Mouse (Mus musculus): ENCODE data around the gene Mmd.

Mmd gene

GRCm38 (mm10) chr11:90249025-90249650 is at the start of gene Mmd:
Gene Mmd (plus strand): TSS chr11:90249456.
- DNase-seq = peak; percentile 98

- no peak for DNase-seq
Measured at GRCm38 (mm10) chr11:90200826-90201225, 48.4 kb upstream of the Mmd start.

GRCm38 (mm10) chr11:90214246-90214645 is 35.0 kb upstream of the Mmd start:
- no peak for DNase-seq

- DNase-seq = no peak
Measured at GRCm38 (mm10) chr11:90220022-90220645, 29.1 kb upstream of the Mmd start.

GRCm38 (mm10) chr11:90220750-90221149 is 28.5 kb upstream of the Mmd start:
- no peak for DNase-seq

DNA sequence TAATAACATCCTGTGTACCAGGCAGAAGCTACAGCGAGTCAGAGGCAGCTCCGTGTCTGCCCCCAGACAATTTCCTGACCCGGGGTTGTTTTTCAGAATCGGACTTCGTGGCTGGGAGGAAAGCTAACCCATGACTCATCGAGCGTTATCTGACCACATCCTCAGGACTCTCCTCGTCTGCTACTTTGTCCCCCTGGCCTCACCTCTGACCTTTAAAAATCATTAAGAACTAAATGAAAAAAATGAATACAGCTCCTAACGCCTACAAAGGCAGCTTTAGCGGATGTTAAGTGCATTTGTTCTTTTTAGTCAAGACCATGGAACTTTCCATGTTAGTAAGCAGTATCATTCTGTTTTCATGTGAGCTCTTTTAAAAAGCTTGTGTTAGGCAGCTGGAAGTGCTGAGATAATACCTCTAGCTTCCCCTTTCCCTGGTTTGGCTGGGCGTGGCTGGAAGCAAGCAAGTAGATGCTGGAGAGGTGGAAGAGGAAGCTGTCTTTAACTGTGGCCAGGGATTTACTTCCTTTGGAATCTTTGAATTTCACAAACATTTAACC is 24.3 kb upstream of the Mmd start:
- DNase-seq = peak; percentile 41

DNA sequence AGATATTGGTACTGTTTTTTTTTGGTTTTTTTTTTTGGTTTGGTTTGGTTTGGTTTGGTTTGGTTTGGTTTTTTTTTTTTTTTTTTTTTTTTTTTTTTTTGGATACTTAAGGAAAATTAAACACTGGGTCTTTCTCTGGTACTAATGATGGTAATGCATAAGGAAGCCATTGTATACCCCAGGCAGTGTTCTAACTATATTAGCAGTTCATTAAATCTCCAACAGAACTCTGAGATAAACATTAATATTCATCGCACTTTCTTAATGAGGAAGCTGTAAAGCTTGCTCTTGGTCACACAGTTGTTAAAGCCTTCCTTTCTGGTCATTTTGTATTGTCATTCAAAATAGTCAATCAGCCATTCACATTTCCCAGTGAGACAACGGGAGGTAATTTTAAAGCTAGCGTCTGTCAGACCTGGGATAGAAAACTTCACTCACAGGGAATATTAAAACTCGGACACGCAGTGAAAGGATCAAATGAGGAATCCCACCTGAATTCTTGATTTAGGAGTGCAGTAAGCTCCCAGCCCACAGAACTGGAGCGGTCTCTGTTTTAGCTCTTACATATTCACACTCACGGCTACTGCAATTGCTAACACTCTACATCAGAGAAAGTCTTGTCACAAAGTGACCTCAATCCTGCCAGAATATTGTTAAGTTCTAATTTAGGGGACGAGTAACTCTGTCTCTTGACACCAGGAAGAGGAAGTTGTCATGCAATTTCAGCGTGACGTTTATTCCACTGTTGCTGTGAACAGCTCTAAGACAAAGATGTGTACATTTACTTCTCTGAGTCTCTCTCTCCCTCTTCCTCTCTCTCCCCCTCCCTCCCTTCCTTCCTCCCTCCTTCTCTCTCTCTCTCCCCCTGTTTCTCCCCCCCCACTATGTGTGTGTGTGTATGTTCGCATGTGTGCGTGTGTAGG is 22.0 kb upstream of the Mmd start:
- DNase-seq = no peak

- DNase-seq = no peak
Measured at GRCm38 (mm10) chr11:90228251-90228949, 20.9 kb upstream of the Mmd start.

DNA sequence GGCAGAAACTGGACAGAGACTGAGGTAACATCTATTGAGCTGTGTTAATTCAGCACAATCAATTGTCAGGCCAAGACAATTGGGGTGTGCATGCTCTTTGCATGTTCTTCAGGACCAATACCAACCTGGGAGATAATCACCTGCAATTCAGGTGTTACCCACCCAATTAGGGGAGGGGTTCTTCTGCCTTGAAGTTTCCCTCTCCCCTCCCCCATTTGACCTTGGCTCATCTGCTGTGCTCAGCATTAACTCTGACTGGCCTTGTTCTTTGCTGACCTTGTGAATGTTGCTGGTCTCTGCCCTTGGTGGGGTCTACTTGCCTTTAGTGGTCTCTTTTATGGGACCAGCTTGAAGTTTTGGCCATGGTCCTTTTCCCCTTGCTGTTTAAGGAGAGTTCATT is 19.5 kb upstream of the Mmd start:
- no peak for DNase-seq

DNA sequence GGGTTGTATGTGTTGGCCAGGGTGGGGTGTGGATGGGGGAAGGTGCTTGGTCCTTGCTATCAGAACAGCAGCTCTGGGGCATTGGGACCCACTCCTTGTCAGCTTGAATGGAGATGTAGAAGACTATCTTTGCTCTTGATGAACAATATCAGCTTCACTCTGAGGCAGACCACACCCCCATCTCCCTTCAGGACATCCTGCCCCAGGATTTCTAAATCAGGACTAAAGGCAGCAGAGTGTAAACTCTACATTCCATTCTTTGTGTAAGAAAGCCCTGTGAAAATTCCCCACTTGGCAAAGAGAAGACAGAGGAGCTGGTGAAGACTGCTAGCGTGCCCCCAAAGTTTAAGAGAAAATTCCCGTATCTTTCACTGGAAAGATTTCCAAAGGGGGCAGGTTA is 18.6 kb upstream of the Mmd start:
- DNase-seq = peak; percentile 48

- DNase-seq = no peak
Measured at GRCm38 (mm10) chr11:90231631-90232030, 17.6 kb upstream of the Mmd start.

DNA sequence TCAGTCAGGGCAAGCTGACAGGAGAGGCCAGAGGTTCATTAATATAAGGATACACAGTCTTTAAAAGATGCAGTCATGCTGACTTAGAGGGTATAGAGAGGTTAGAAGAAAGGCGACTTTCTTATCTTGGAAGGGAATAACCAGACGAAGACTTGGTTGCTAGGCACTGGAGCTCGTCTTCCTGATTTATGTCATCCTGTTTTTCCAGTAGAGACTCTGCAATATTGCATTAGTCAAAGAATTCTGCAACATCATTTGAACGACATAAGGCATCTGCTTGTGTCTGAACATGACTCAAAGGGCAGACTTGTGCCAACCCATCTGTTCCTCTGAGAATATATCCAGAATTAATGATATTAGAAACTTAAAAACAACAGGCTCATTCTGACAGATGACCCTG is 16.6 kb upstream of the Mmd start:
- no peak for DNase-seq

DNA sequence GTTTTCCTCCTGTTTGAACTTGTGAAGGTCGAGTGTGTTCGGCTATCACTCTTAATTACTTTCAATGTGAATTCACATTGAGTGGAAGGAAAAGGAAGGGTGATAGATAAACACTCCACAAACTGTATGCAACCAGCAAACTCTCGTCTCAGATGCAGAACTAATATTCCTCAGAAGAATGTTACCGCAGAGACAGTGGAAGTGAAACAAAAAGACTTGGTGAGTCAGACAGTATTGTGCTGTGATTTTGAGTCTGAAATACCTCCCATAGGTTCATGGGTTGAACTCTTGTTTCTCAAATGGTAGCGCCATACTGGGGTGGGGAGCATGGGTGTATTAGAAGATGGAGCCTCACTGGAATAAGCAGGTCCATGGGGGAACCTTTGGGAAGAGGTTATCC is 14.0 kb upstream of the Mmd start:
- no peak for DNase-seq

- DNase-seq = no peak
Measured at GRCm38 (mm10) chr11:90237616-90238015, 11.6 kb upstream of the Mmd start.

DNA sequence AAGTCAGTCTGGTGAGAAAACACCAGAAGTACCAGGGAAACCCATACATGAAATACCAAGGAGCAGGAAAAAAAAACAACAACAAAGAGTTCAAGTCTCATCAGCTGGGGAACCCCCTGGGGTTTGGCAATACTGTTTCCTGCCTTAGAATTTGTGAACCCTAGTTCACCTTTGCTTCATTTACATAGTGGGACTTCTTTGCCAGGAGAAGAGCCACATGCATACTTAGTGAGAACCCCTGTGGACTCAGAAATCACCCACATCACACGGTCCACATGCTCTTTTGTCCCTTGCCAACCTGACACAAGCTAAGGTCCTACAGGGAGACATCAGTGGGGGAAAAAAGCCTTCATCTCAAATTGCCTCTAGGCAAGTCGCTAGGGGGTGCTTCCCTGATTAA is 10.6 kb upstream of the Mmd start:
- DNase-seq = no peak

DNA sequence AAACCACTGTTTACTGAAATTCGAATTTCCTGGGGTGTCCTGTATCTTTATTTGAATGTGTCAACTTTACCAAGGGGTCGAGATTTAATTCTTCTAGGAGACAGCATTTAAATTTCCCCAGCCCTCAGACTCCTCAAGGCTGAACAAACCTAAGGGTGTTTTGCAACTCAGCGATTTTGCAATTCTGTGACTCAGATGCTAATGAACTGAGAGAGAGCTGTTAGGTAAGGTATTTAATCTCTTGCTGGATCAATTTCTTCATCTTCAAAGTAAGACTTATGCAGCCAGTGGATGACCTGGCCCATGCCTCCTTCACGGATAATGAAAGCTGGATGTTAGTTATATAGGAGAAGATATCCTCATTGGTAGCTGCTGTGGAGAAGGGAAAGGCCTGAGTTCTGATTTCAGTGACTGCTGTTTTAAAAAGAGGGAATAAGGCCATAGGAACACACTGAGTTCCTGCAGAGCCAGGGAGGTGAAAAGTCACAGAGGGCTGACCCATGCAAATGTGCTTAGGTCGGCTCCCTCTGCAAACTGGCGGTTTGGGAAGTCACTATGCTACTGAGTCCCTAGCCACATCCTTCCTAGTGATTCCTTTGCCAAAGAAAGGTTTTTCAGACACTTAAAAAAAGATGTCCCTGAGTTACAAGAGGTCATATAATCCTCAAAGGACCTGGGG is 8.5 kb upstream of the Mmd start:
- peak; percentile 64 for DNase-seq

DNA sequence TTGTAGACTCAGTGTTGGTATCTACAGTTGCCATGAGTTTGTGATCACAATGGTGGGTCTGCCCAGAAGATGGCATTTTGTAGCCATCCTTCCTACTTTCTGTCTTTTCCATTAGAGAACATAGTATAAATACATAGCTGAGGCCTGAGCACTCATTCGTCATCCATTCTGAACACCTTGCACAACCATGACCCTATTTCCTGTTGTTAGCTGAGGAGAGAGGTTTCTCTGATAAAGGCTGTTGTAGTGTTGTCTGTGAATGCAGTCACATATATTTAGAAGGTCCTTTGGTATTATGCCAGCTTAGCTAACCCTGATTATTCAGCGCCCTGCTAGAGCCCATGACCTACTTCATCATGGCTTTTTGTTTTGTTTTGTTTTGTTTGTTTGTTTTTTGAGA is 7.4 kb upstream of the Mmd start:
- no peak for DNase-seq

DNA sequence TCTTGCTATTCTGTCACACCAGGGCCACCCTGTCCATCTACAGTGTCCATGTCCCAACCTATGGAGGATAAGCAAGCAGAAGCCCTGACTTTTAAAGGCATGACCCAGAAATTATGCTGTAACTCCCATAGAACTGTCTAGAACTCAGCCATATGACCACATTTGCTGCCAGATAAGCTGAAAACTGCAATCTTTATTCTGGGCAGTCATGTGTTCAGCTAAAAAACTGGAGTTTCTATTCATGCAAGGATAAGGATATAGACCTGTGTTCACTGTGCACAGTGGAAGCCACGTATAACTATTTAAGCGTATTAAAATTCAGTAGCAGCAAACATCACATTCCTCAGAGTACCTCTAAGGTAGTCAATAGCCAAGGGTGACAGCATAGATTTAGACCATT is 6.0 kb upstream of the Mmd start:
- DNase-seq = no peak

GRCm38 (mm10) chr11:90245630-90246029 is 3.6 kb upstream of the Mmd start:
- no peak for DNase-seq

- DNase-seq = no peak
Measured at GRCm38 (mm10) chr11:90246676-90247075, 2.6 kb upstream of the Mmd start.

- no peak for DNase-seq
Measured at GRCm38 (mm10) chr11:90247793-90248192, 1.5 kb upstream of the Mmd start.

GRCm38 (mm10) chr11:90249701-90250141 is 465 bp downstream of the Mmd start:
- DNase-seq = no peak

Data from lung, postnatal 10 days (tissue).